Mouse (Mus musculus): ENCODE measurements around the gene Git2. TPM values are rescaled to one million over a fixed set of nuclear protein-coding genes. Genes with fewer than 3 reads are reported as not detected.

Git2 gene
- polyA plus RNA-seq (2015; fragmentation: Illumina TruSeq; extraction: RNeasy Lipid Tissue Mini Kit (QIAGEN cat#74804); ENCODE audit: insufficient read depth, low read depth, low replicate concordance) = 12.8 TPM

GRCm38 (mm10) chr5:114775056-114775979 lies at the start of gene Git2:
Gene Git2, minus strand, starts transcription at chr5:114775517.

GRCm38 (mm10) chr5:114822796-114823688 lies 47.7 kb upstream of the Git2 start, which contains the start of gene 1500011B03Rik:
Gene 1500011B03Rik, minus strand, starts transcription at chr5:114823468.

GRCm38 (mm10) chr5:114774403-114775051 lies 790 bp downstream of the Git2 start, which contains the start of gene Ankrd13a:
Gene Ankrd13a, plus strand, starts transcription at chr5:114774677.

GRCm38 (mm10) chr5:114707265-114708068 lies 67.8 kb downstream of the Git2 start, which contains the start of gene Tchp:
Gene Tchp, plus strand, starts transcription at chr5:114707760.

GRCm38 (mm10) chr5:114690633-114691567 lies 84.4 kb downstream of the Git2 start, which contains the start of gene Gltp:
Gene Gltp, minus strand, starts transcription at chr5:114690984.

Other genes with a start within 250 kb of the Git2 start
- gene Fam222a, start 207.5 kb downstream of the Git2 start, polyA plus RNA-seq (2015; fragmentation: Illumina TruSeq; extraction: RNeasy Lipid Tissue Mini Kit (QIAGEN cat#74804); ENCODE audit: insufficient read depth, low read depth, low replicate concordance) = 0.81 TPM
- gene Trpv4, start 117.1 kb downstream of the Git2 start, polyA plus RNA-seq (2015; fragmentation: Illumina TruSeq; extraction: RNeasy Lipid Tissue Mini Kit (QIAGEN cat#74804); ENCODE audit: insufficient read depth, low read depth, low replicate concordance) = 3.8 TPM
- 17.2 TPM for gene Gltp, start 84.5 kb downstream of the Git2 start, polyA plus RNA-seq (2015; fragmentation: Illumina TruSeq; extraction: RNeasy Lipid Tissue Mini Kit (QIAGEN cat#74804); ENCODE audit: insufficient read depth, low read depth, low replicate concordance)
- gene Tchp, start 67.8 kb downstream of the Git2 start, polyA plus RNA-seq (2015; fragmentation: Illumina TruSeq; extraction: RNeasy Lipid Tissue Mini Kit (QIAGEN cat#74804); ENCODE audit: insufficient read depth, low read depth, low replicate concordance) = 6.4 TPM
- gene Ankrd13a, start 840 bp downstream of the Git2 start, polyA plus RNA-seq (2015; fragmentation: Illumina TruSeq; extraction: RNeasy Lipid Tissue Mini Kit (QIAGEN cat#74804); ENCODE audit: insufficient read depth, low read depth, low replicate concordance) = 15.1 TPM
- gene 1500011B03Rik, start 48.0 kb upstream of the Git2 start, polyA plus RNA-seq (2015; fragmentation: Illumina TruSeq; extraction: RNeasy Lipid Tissue Mini Kit (QIAGEN cat#74804); ENCODE audit: insufficient read depth, low read depth, low replicate concordance) = 3.9 TPM
- gene 4930519G04Rik, start 78.1 kb upstream of the Git2 start, polyA plus RNA-seq (2015; fragmentation: Illumina TruSeq; extraction: RNeasy Lipid Tissue Mini Kit (QIAGEN cat#74804); ENCODE audit: insufficient read depth, low read depth, low replicate concordance) = not detected
- not detected for gene Gm9936, start 83.2 kb upstream of the Git2 start, polyA plus RNA-seq (2015; fragmentation: Illumina TruSeq; extraction: RNeasy Lipid Tissue Mini Kit (QIAGEN cat#74804); ENCODE audit: insufficient read depth, low read depth, low replicate concordance)
- gene Oasl2, start 121.4 kb upstream of the Git2 start, polyA plus RNA-seq (2015; fragmentation: Illumina TruSeq; extraction: RNeasy Lipid Tissue Mini Kit (QIAGEN cat#74804); ENCODE audit: insufficient read depth, low read depth, low replicate concordance) = 15.2 TPM
- gene Oasl1, start 147.7 kb upstream of the Git2 start, polyA plus RNA-seq (2015; fragmentation: Illumina TruSeq; extraction: RNeasy Lipid Tissue Mini Kit (QIAGEN cat#74804); ENCODE audit: insufficient read depth, low read depth, low replicate concordance) = 1.8 TPM
- gene 2210016L21Rik, start 166.6 kb upstream of the Git2 start, polyA plus RNA-seq (2015; fragmentation: Illumina TruSeq; extraction: RNeasy Lipid Tissue Mini Kit (QIAGEN cat#74804); ENCODE audit: insufficient read depth, low read depth, low replicate concordance) = 8.3 TPM
- 1.3 TPM for gene Hnf1a, start 195.6 kb upstream of the Git2 start, polyA plus RNA-seq (2015; fragmentation: Illumina TruSeq; extraction: RNeasy Lipid Tissue Mini Kit (QIAGEN cat#74804); ENCODE audit: insufficient read depth, low read depth, low replicate concordance)
- gene Sppl3, start 235.6 kb upstream of the Git2 start, polyA plus RNA-seq (2015; fragmentation: Illumina TruSeq; extraction: RNeasy Lipid Tissue Mini Kit (QIAGEN cat#74804); ENCODE audit: insufficient read depth, low read depth, low replicate concordance) = 9.8 TPM

Data from pancreas, adult 10 weeks (tissue).